Mouse (Mus musculus): ENCODE measurements at regions not wholly inside any gene's neighbourhood (a gene's known extent, or its start where the extent isn't known, plus 50 kb on each side); places are given as distances from the start of the nearest gene placed in this dataset.
A peak's percentile ranks its signal among the peaks of the same experiment; 100 is the strongest.

GRCm38 (mm10) chr5:101441782-101442181 lies 223.0 kb downstream of the Nkx6-1 start (continued):
- no peak for TF ChIP-seq TBP (conservative IDR thresholded peaks at IDR 0.05; ENCODE audit: low read depth, low read length)
- no peak for TF ChIP-seq POLR2A (IDR thresholded peaks at IDR 0.05; ENCODE audit: low read depth, low read length)
- no peak for TF ChIP-seq GABPA (IDR thresholded peaks at IDR 0.05; ENCODE audit: insufficient replicate concordance, low read depth, low read length)
- no peak for TF ChIP-seq ELF1 (IDR thresholded peaks at IDR 0.05; ENCODE audit: low read depth, low read length)
- no peak for TF ChIP-seq E2F4 (IDR thresholded peaks at IDR 0.05; ENCODE audit: insufficient replicate concordance, low read depth, low read length)
- TF ChIP-seq EP300 (IDR thresholded peaks at IDR 0.05; ENCODE audit: low read length) = no peak; the same call in 1 of the 2 replicates
- no peak for TF ChIP-seq HCFC1 (IDR thresholded peaks at IDR 0.05; ENCODE audit: low read depth, low read length)
- TF ChIP-seq MYC (IDR thresholded peaks at IDR 0.05; ENCODE audit: low read depth, low read length) = peak; percentile 94

- H3K4me2 ChIP-seq (ENCODE audit: insufficient read depth, low read depth, poor library complexity, severe bottlenecking) = no peak overlapping the region
- TF ChIP-seq ZNF384 (IDR thresholded peaks at IDR 0.05; ENCODE audit: low read depth, low read length) = peak; percentile 81
- no peak for TF ChIP-seq RCOR1 (conservative IDR thresholded peaks at IDR 0.05; ENCODE audit: low read depth, low read length)
Measured at GRCm38 (mm10) chr5:101437666-101438299, 227.0 kb downstream of the Nkx6-1 start.

GRCm38 (mm10) chr5:101426067-101426771 lies 238.6 kb downstream of the Nkx6-1 start:
- Histone ChIP-seq H3K4me3 (replicated peaks in 1 of 3; ENCODE audit: low read depth in 2 of 3, low read length in 2 of 3, poor library complexity in 1 of 3) (no peak overlapping the region), H3K27ac (ENCODE audit: insufficient read depth, low read depth) (no peak overlapping the region), H3K79me2 (replicated peaks; ENCODE audit: control insufficient read depth, extremely low read depth, insufficient read depth, poor library complexity, severe bottlenecking) (no peaks in the 10 kb centered on the region), H3K9ac (ENCODE audit: insufficient read depth, low read depth) (no peak overlapping the region), H3K4me1 (ENCODE audit: control insufficient read depth in 1 of 2, insufficient read depth in 2 of 2) (no peaks in the 10 kb centered on the region), H3K9me3 (replicated peaks; ENCODE audit: low read length) (peaks cover 10% of the 10 kb centered on the region), H3K27me3 (replicated peaks) (no peaks in the 10 kb centered on the region), H3K4me2 (ENCODE audit: insufficient read depth, low read depth, poor library complexity, severe bottlenecking) (no peak overlapping the region), H3K36me3 (replicated peaks in 1 of 2; ENCODE audit: control insufficient read depth in 1 of 2, insufficient read depth in 1 of 2, low read length in 1 of 2) (no peaks in the 10 kb centered on the region)
- no peak for TF ChIP-seq KAT2A (IDR thresholded peaks at IDR 0.05; ENCODE audit: insufficient replicate concordance, low read length)
- TF ChIP-seq BHLHE40 (IDR thresholded peaks at IDR 0.05; ENCODE audit: low read depth, low read length) = no peak
- TF ChIP-seq HCFC1 (IDR thresholded peaks at IDR 0.05; ENCODE audit: low read depth, low read length) = no peak
- TF ChIP-seq CHD2 (IDR thresholded peaks at IDR 0.05; ENCODE audit: low read length) = no peak
- TF ChIP-seq JUN (IDR thresholded peaks at IDR 0.05; ENCODE audit: insufficient read depth, low read depth, low read length) = no peak
- TF ChIP-seq E2F4 (IDR thresholded peaks at IDR 0.05; ENCODE audit: insufficient replicate concordance, low read depth, low read length) = no peak
- no peak for TF ChIP-seq POLR2AphosphoS2 (IDR thresholded peaks at IDR 0.05; ENCODE audit: low read depth, low read length)
- no peak for TF ChIP-seq ETS1 (conservative IDR thresholded peaks at IDR 0.05; ENCODE audit: low read depth, low read length)
- TF ChIP-seq IRF4 (IDR thresholded peaks at IDR 0.05; ENCODE audit: low read depth, low read length) = no peak
- TF ChIP-seq MXI1 (IDR thresholded peaks at IDR 0.05; ENCODE audit: low read depth, low read length) = no peak
- no peak for TF ChIP-seq EP300 (IDR thresholded peaks at IDR 0.05; ENCODE audit: low read length)
- TF ChIP-seq UBTF (IDR thresholded peaks at IDR 0.05; ENCODE audit: low read depth, low read length) = no peak
- TF ChIP-seq ZC3H11A (IDR thresholded peaks at IDR 0.05; ENCODE audit: low read depth, low read length) = no peak
- no peak for TF ChIP-seq MEF2A (IDR thresholded peaks at IDR 0.05; ENCODE audit: borderline replicate concordance, low read depth, low read length)
- TF ChIP-seq ZKSCAN1 (IDR thresholded peaks at IDR 0.05; ENCODE audit: borderline replicate concordance, low read depth, low read length) = no peak
- TF ChIP-seq TBP (conservative IDR thresholded peaks at IDR 0.05; ENCODE audit: low read depth, low read length) = no peak
- no peak for TF ChIP-seq MAX (IDR thresholded peaks at IDR 0.05; ENCODE audit: low read length)
- TF ChIP-seq USF1 (IDR thresholded peaks at IDR 0.05; ENCODE audit: low read depth, low read length) = no peak
- in situ Hi-C loops (cut with MboI; ENCODE audit: low pct_ligation_motif_present, low pct_unique_long_range_greater_than_20kb, low sequenced_read_pairs) (no loop called here), dilution Hi-C loops (cut with MboI; ENCODE audit: extremely low pct_ligation_motif_present, extremely low pct_unique_long_range_greater_than_20kb, low sequenced_read_pairs) (no loop called here)
- DNase-seq (ENCODE audit: extremely low read depth) = no peak

More at GRCm38 (mm10) chr5:101437666-101438299, 227.0 kb downstream of the Nkx6-1 start:
- in situ Hi-C loops (cut with MboI; ENCODE audit: low pct_ligation_motif_present, low pct_unique_long_range_greater_than_20kb, low sequenced_read_pairs) = no loop called here
- Histone ChIP-seq H3K27ac (ENCODE audit: insufficient read depth, low read depth) (no peak overlapping the region), H3K9ac (ENCODE audit: insufficient read depth, low read depth) (no peak overlapping the region), H3K79me2 (replicated peaks; ENCODE audit: control insufficient read depth, extremely low read depth, insufficient read depth, poor library complexity, severe bottlenecking) (no peaks in the 10 kb centered on the region), H3K9me3 (replicated peaks; ENCODE audit: low read length) (peaks cover 15% of the 10 kb centered on the region), H3K36me3 (replicated peaks in 1 of 2; ENCODE audit: control insufficient read depth in 1 of 2, insufficient read depth in 1 of 2, low read length in 1 of 2) (no peaks in the 10 kb centered on the region), H3K4me3 (replicated peaks in 1 of 3; ENCODE audit: low read depth in 2 of 3, low read length in 2 of 3, poor library complexity in 1 of 3) (no peak overlapping the region), H3K27me3 (replicated peaks) (no peaks in the 10 kb centered on the region), H3K4me1 (ENCODE audit: control insufficient read depth in 1 of 2, insufficient read depth in 2 of 2) (peaks cover 0 to 4% of the 10 kb centered on the region in 2 experiments; a peak in 1 of 4 replicates)
- dilution Hi-C loops (cut with MboI; ENCODE audit: extremely low pct_ligation_motif_present, extremely low pct_unique_long_range_greater_than_20kb, low sequenced_read_pairs) = no loop called here
- no peak for DNase-seq (ENCODE audit: extremely low read depth)

Measured in CH12.LX (cell line).